Comparison of ENCODE assay signal across 9 mouse cellular contexts in the genomic region with DNA sequence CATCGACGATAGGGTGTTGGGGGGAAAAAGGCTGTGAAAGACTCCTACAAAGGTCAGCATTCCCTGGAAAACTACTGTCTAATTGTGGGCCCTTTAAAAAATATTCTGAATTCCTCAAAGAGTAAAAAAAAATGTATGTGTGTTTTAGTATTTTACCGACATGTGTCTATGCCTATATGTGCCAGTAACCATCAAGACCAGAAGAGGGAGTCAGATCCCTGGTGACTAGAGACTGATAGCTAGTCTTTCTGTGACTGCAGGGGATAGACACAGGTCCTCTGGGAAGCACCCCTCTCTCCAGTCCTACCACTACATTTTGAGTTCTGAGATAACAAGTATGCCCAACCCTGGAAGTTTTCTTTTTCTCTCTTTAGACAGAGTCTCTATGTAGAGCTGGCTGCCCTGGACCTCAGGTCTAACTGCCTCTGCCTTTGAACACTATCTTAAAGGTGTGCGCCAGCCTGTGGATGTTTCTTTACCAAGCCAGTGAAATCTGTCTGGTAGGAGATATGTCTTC. TPM values are rescaled to one million over a fixed set of nuclear protein-coding genes. Genes with fewer than 3 reads are reported as not detected.
DNase-seq lines count a peak whose midpoint lies in the region; ATAC-seq lines count a peak whose summit lies in the region.
"Had no signal": no experiment of that assay in that cellular context is flagged by ENCODE, and none has a peak within 500 bp of the region (broad histone marks: within the 10 kb centered on the region; RNA-seq: fewer than 3 reads in every experiment).

No protein-coding gene starts in this region.

- peak overlapping the region; percentile 78 for H3K4me2 ChIP-seq in heart, embryonic 14.5 days (ENCODE audit: low read length)
- peak overlapping the region; percentile 91 for H3K4me2 ChIP-seq in liver, embryonic 12.5 days

- peaks cover 0 to 14% of the 10 kb centered on the region in 2 experiments; a peak in 2 of 4 replicates for H3K4me1 ChIP-seq in heart, embryonic 14.5 days (ENCODE audit: control insufficient read depth in 2 of 2, insufficient read depth in 2 of 2, low read length in 2 of 2)
- H3K4me1 ChIP-seq in forebrain, embryonic 10.5 days, result peaks cover 37% of the 10 kb centered on the region
- peaks cover 46% of the 10 kb centered on the region for H3K4me1 ChIP-seq in liver, embryonic 12.5 days

- no peak for ATAC-seq in heart, embryonic 14.5 days (ENCODE audit: insufficient number of reproducible peaks, insufficient read depth, low FRiP score, low read depth)
- ATAC-seq in liver, embryonic 12.5 days, result peak; percentile 19; the same call in 1 of the 2 replicates

- H3K36me3 ChIP-seq in heart, embryonic 14.5 days (ENCODE audit: control insufficient read depth, insufficient read depth, low read length), result no peaks in the 10 kb centered on the region
- H3K36me3 ChIP-seq in forebrain, embryonic 10.5 days (replicated peaks), result peaks cover 4% of the 10 kb centered on the region; the same call in 1 of the 2 replicates
- H3K36me3 ChIP-seq in liver, embryonic 12.5 days, result peaks cover 4% of the 10 kb centered on the region; the same call in 1 of the 2 replicates

- 32% methylated on average over 4 of the region's 4 CpGs for WGBS in heart, embryonic 14.5 days
- 44% methylated on average over 4 of the region's 4 CpGs for WGBS in forebrain, embryonic 10.5 days
- 20% methylated on average over 4 of the region's 4 CpGs for WGBS in liver, embryonic 12.5 days (ENCODE audit: insufficient replicate concordance)

- H3K27ac ChIP-seq in heart, embryonic 14.5 days (replicated peaks in 1 of 2; ENCODE audit: control insufficient read depth in 1 of 2, insufficient read depth in 1 of 2, low read depth in 2 of 2, low read length in 2 of 2), result no peak overlapping the region; a peak in 1 of 4 replicates
- peak overlapping the region; percentile 84 for H3K27ac ChIP-seq in forebrain, embryonic 10.5 days
- H3K27ac ChIP-seq in liver, embryonic 12.5 days, result peak overlapping the region; percentile 69

- intact Hi-C loops in heart, postnatal 14 days (cut with DNase I), result loop anchor here (2.0 to 10.0 kb wide), 5 partner anchors 24 to 222 kb away; a partner anchor contains a TSS

- H3K27me3 ChIP-seq in heart, embryonic 14.5 days (ENCODE audit: control insufficient read depth, insufficient read depth, low read length), result no peaks in the 10 kb centered on the region
- H3K27me3 ChIP-seq in forebrain, embryonic 10.5 days (ENCODE audit: poor library complexity, severe bottlenecking), result no peaks in the 10 kb centered on the region
- H3K27me3 ChIP-seq in liver, embryonic 12.5 days (replicated peaks), result no peaks in the 10 kb centered on the region

- H3K9ac ChIP-seq in heart, embryonic 14.5 days (ENCODE audit: low read length), result peak overlapping the region; percentile 75
- H3K9ac ChIP-seq in liver, embryonic 12.5 days, result peak overlapping the region; percentile 54

- H3K9me3 ChIP-seq in heart, embryonic 14.5 days (ENCODE audit: control insufficient read depth, low read length), result no peaks in the 10 kb centered on the region
- H3K9me3 ChIP-seq in forebrain, embryonic 10.5 days, result no peaks in the 10 kb centered on the region
- H3K9me3 ChIP-seq in liver, embryonic 12.5 days (replicated peaks), result no peaks in the 10 kb centered on the region

- no peak for DNase-seq in heart, postnatal 14 days
- DNase-seq in ES-CJ7 (ENCODE audit: low read depth, low spot score), result peak; percentile 69
- DNase-seq in forebrain, embryonic 10.5 days (ENCODE audit: extremely low spot score, low spot score), result no peak
- no peak for DNase-seq in gastrocnemius, adult 8-10 months (ENCODE audit: low spot score in 2 of 2)
- DNase-seq in cerebellum, postnatal 25 days, result no peak
- no peak for DNase-seq in thymus, adult 18-20 months

- peak overlapping the region; percentile 63 to 66; a peak in 3 of 4 replicates for H3K4me3 ChIP-seq in heart, embryonic 14.5 days (ENCODE audit: control insufficient read depth in 1 of 2, insufficient read depth in 1 of 2, low read depth in 1 of 2, low read length in 2 of 2)
- H3K4me3 ChIP-seq in forebrain, embryonic 10.5 days, result peak overlapping the region; percentile 64
- peak overlapping the region; percentile 65 for H3K4me3 ChIP-seq in liver, embryonic 12.5 days

RNA-seq across cellular contexts. Expression of a gene that starts 1.1 kb away (rescaled TPM):
- polyA plus RNA-seq in heart, embryonic 14.5 days (2014; fragmentation: Nextera tagmentation; extraction: Ambion mirVana), result 176 and 180 TPM in 2 replicates
- 10 to 100 TPM; 57.1 to 64.2 TPM for total RNA-seq in heart, postnatal 14 days (2021)
- 224 TPM in 2 replicates for polyA plus RNA-seq in forebrain, embryonic 10.5 days (2016; fragmentation: Nextera tagmentation; extraction: Ambion mirVana)
- polyA plus RNA-seq in liver, embryonic 12.5 days (2016; fragmentation: Nextera tagmentation; extraction: Ambion mirVana), result 211 and 213 TPM in 2 replicates
- total RNA-seq in gastrocnemius, adult 8-10 months (2022), result 10 to 100 TPM; 50.0 to 61.0 (median 55.2) TPM

RNA-seq across cellular contexts. Expression of a gene that starts 2.8 kb away (rescaled TPM):
- polyA plus RNA-seq in heart, embryonic 14.5 days (2014; fragmentation: Nextera tagmentation; extraction: Ambion mirVana), result 17.9 and 18.1 TPM in 2 replicates
- 10 to 100 TPM; 40.7 to 42.8 TPM for total RNA-seq in heart, postnatal 14 days (2021)
- 8.0 and 10.1 TPM in 2 replicates for polyA plus RNA-seq in forebrain, embryonic 10.5 days (2016; fragmentation: Nextera tagmentation; extraction: Ambion mirVana)
- polyA plus RNA-seq in liver, embryonic 12.5 days (2016; fragmentation: Nextera tagmentation; extraction: Ambion mirVana), result 7.0 and 7.4 TPM in 2 replicates
- total RNA-seq in gastrocnemius, adult 8-10 months (2022), result 10 to 100 TPM; 26.2 to 30.9 (median 27.1) TPM

RNA-seq across cellular contexts. Expression of a gene that starts 3.3 kb away (rescaled TPM):
- not detected in 2 replicates for polyA plus RNA-seq in heart, embryonic 14.5 days (2014; fragmentation: Nextera tagmentation; extraction: Ambion mirVana)
- under 1 TPM in 1 of 2 experiments, not detected in 1; 0.51 TPM for total RNA-seq in heart, postnatal 14 days (2021)
- not detected in 2 replicates for polyA plus RNA-seq in forebrain, embryonic 10.5 days (2016; fragmentation: Nextera tagmentation; extraction: Ambion mirVana)
- polyA plus RNA-seq in liver, embryonic 12.5 days (2016; fragmentation: Nextera tagmentation; extraction: Ambion mirVana), result not detected in 2 replicates
- under 1 TPM in 3 of 4 experiments, not detected in 1; 0.72 to 0.89 (median 0.87) TPM for total RNA-seq in gastrocnemius, adult 8-10 months (2022)
- total RNA-seq: common myeloid progenitor, adult 5-6 weeks had no signal

RNA-seq across cellular contexts. Expression of a gene that starts 3.7 kb away (rescaled TPM):
- polyA plus RNA-seq in heart, embryonic 14.5 days (2014; fragmentation: Nextera tagmentation; extraction: Ambion mirVana), result not detected in 2 replicates
- not detected for total RNA-seq in heart, postnatal 14 days (2021)
- 0.06 and 0.10 TPM in 2 replicates for polyA plus RNA-seq in forebrain, embryonic 10.5 days (2016; fragmentation: Nextera tagmentation; extraction: Ambion mirVana)
- not detected in 2 replicates for polyA plus RNA-seq in liver, embryonic 12.5 days (2016; fragmentation: Nextera tagmentation; extraction: Ambion mirVana)
- not detected for total RNA-seq in gastrocnemius, adult 8-10 months (2022)
- total RNA-seq: common myeloid progenitor, adult 5-6 weeks had no signal

RNA-seq across cellular contexts. Expression of a gene that starts 23.6 kb away (rescaled TPM):
- 10.3 and 12.1 TPM in 2 replicates for polyA plus RNA-seq in heart, embryonic 14.5 days (2014; fragmentation: Nextera tagmentation; extraction: Ambion mirVana)
- total RNA-seq in heart, postnatal 14 days (2021), result 1 to 10 TPM; 4.3 to 4.4 TPM
- 10.8 and 14.4 TPM in 2 replicates for polyA plus RNA-seq in forebrain, embryonic 10.5 days (2016; fragmentation: Nextera tagmentation; extraction: Ambion mirVana)
- 5.9 TPM in 2 replicates for polyA plus RNA-seq in liver, embryonic 12.5 days (2016; fragmentation: Nextera tagmentation; extraction: Ambion mirVana)
- 1 to 10 TPM in 2 of 4 experiments, under 1 TPM in 2; 0.61 to 1.3 (median 0.97) TPM for total RNA-seq in gastrocnemius, adult 8-10 months (2022)

Comparison
In these comparisons a context has a peak if more than half of its experiments do, and no peak if none do; other contexts are left out.
1. H3K27ac ChIP-seq: peak in forebrain, embryonic 10.5 days (single experiment) and liver, embryonic 12.5 days (single experiment); none in heart, embryonic 14.5 days (0 of 2).
2. Peak in every context shown above with its lines, with median percentiles within 50 percentile points of each other: H3K4me3 ChIP-seq.